Mouse (Mus musculus): ENCODE results near the gene Gm13285.
"Not testable (repeated sequence)": the region's sequence is repeated elsewhere in the genome, so short reads cannot be mapped to it uniquely, and the experiment has no call there.

Gm13285 gene

GRCm38 (mm10) chr4:88793936-88794675 is 5.4 kb upstream of the Gm13285 start, which contains the start of gene Gm13275:
Gm13275 (plus strand) TSS chr4:88794487.
- not testable (repeated sequence) for DNase-seq (ENCODE audit: low read depth, low spot score)

DNA sequence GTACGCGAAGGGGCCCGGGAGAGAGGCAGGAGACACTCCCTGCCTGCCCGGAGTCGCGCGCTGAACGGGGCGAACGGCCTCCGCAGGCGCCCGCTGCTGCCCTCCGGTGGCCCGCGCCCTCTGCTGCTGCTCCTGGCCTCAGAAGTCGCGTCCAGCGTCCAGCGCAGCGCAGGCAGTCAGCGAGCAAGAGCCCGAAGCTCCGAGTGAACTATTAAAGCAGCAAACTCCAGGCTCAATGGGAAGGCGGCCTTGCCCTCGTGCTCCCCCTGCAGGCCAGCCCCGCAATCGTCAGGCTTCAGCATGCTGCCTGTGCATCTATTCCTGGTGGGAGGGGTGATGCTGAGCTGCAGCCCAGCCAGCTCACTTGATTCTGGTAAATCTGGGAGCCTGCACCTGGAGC is 2.4 kb upstream of the Gm13285 start, which contains the start of gene Gm13279:
Gene Gm13279 (plus strand): TSS at position 301 of the 400 bp plus-strand sequence.
- not testable (repeated sequence) for DNase-seq (ENCODE audit: low read depth, low spot score)

DNA sequence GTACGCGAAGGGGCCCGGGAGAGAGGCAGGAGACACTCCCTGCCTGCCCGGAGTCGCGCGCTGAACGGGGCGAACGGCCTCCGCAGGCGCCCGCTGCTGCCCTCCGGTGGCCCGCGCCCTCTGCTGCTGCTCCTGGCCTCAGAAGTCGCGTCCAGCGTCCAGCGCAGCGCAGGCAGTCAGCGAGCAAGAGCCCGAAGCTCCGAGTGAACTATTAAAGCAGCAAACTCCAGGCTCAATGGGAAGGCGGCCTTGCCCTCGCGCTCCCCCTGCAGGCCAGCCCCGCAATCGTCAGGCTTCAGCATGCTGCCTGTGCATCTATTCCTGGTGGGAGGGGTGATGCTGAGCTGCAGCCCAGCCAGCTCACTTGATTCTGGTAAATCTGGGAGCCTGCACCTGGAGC is 3.5 kb downstream of the Gm13285 start, which contains the start of gene Gm13287:
Gene Gm13287 (plus strand): TSS at position 301 of the 400 bp plus-strand sequence.
- DNase-seq (ENCODE audit: low read depth, low spot score) = not testable (repeated sequence)

- not testable (repeated sequence) for DNase-seq (ENCODE audit: low read depth, low spot score)
Observed at GRCm38 (mm10) chr4:88805231-88805630, 5.8 kb downstream of the Gm13285 start, which contains the start of gene Gm13288. Gm13288 (plus strand) TSS chr4:88805531.

DNA sequence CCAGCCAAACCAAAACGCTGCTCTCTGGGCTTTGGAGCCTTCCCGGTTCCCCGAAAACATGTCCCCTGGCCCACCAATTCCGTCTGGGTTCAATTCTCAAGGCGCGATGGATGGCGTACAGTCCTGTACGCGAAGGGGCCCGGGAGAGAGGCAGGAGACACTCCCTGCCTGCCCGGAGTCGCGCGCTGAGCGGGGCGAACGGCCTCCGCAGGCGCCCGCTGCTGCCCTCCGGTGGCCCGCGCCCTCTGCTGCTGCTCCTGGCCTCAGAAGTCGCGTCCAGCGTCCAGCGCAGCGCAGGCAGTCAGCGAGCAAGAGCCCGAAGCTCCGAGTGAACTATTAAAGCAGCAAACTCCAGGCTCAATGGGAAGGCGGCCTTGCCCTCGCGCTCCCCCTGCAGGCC is 6.3 kb downstream of the Gm13285 start:
- not testable (repeated sequence) for DNase-seq (ENCODE audit: low read depth, low spot score)

DNA sequence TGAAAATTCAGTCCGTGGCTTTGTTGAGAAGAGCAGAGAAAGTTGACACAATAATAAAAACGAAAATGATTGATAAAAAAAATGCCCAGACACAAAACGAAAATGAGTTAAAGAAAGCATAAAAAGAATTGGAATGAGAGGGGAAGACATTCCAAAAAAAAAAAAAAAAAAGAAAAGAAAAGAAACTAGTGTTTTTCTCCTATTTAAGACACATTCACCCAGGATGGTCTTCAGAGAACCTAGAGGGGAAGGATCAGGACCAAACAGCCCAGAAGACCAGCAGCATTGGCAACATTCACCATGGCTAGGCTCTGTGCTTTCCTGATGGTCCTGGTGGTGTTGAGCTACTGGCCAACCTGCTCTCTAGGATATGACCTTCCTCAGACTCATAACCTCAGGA is 16.5 kb downstream of the Gm13285 start, which contains the start of gene Ifna7:
Gene Ifna7 (plus strand): TSS at position 301 of the 400 bp plus-strand sequence.
- DNase-seq (ENCODE audit: low read depth, low spot score) = no peak

DNA sequence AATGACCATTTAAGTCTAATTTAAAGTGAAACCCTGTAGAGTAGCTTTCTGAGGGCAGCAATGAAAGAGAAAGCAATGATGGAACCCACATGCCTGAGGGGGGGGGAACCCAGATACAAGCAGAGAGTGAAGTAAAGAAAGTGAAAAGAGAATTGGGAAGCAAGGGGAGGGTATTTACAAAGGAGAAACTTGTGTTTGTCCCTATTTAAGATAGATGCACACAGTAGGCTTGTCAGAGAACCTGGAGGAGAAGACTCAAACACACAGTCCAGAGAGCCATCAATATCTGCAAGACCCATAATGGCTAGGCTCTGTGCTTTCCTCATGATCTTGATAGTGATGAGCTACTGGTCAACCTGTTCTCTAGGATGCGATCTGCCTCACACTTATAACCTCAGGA is 20.2 kb downstream of the Gm13285 start, which contains the start of gene Ifna11:
Gene Ifna11 (plus strand): TSS at position 301 of the 400 bp plus-strand sequence.
- no peak for DNase-seq (ENCODE audit: low read depth, low spot score)

DNA sequence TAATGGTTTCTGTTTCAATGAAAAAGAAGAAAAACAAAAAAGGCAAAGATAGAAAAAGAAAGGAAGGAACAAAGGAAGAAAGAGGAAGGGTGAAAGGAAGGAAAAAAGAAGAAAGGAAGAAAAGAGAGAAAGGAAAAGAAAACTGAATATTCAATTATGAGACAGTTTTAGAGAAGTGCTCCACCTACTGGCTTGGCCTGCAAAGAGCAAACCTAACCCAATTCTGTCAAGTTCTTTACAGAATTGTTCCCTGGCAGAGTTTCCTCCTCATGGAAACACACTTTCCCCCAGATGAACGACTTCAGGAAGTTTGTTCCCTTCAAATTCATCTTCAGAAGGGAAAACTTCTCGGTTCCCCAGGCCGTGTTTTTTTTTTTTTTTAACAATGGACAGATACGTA is 23.5 kb downstream of the Gm13285 start:
- peak; percentile 4 for DNase-seq (ENCODE audit: low read depth, low spot score)

- not testable (repeated sequence) for DNase-seq (ENCODE audit: low read depth, low spot score)
Observed at GRCm38 (mm10) chr4:88827116-88827515, 27.7 kb downstream of the Gm13285 start, which contains the start of gene Ifna6. Ifna6 (plus strand) TSS chr4:88827416.

DNA sequence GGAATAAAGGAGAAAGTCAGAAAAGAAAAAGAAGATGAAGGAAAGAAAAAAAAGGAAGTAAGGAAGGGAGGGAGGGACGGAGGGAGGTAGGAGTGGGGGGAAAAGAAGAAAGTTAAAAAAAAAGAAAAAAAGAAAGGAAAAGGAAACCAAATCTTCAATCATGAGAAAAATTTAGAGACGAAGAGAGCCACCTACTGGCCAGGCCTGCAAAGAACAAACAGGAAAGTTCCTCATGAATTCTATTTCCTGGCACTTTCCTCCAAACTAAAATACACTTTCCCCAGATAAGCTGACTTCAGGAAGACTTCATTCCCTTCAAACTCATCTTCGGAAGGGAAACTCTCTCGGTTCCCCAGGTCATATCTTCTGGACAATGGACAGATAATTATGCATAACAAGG is 31.1 kb downstream of the Gm13285 start:
- peak; percentile 16 for DNase-seq (ENCODE audit: low read depth, low spot score)

DNA sequence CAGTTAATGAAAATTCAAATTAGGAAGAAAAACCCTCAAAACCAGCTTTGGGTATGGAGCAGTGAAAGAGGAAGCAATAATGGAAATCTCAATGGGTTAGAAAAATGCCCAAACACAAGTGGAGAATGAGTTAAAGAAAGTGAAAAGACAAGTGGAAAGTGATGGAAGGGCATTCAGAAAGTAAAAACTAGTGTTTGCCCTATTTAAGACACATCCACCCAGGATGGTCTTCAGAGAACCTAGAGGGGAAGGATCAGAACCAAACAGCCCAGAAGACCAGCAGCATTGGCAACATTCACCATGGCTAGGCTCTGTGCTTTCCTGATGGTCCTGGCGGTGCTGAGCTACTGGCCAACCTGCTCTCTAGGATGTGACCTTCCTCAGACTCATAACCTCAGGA is 35.8 kb downstream of the Gm13285 start, which contains the start of gene Ifna5:
Gene Ifna5 (plus strand): TSS at position 301 of the 400 bp plus-strand sequence.
- not testable (repeated sequence) for DNase-seq (ENCODE audit: low read depth, low spot score)

- DNase-seq (ENCODE audit: low read depth, low spot score) = no peak
Observed at GRCm38 (mm10) chr4:88838828-88839227, 39.4 kb downstream of the Gm13285 start.

GRCm38 (mm10) chr4:88840058-88840457 is 40.6 kb downstream of the Gm13285 start:
- DNase-seq (ENCODE audit: low read depth, low spot score) = no peak

- no peak for DNase-seq (ENCODE audit: low read depth, low spot score)
Observed at GRCm38 (mm10) chr4:88841438-88841911, 42.0 kb downstream of the Gm13285 start, which contains the start of gene Ifna4. Ifna4 (plus strand) TSS chr4:88841861.

GRCm38 (mm10) chr4:88845334-88845733 is 45.9 kb downstream of the Gm13285 start:
- DNase-seq (ENCODE audit: low read depth, low spot score) = no peak

DNA sequence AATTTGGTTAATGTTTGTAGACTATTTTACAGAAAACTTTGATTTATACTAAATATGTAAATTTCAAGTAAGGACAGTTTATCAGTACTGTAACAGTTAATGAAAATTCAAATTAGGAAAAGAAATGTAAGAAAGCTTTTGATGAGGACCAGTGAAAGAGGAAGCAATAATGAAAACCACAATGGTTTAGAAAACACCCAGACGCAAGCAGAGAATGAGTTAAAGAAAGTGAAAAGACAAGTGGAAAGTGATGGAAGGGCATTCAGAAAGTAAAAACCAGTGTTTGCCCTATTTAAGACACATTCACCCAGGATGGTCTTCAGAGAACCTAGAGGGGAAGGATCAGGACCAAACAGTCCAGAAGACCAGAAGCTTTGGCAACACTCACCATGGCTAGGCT is 50.2 kb downstream of the Gm13285 start, which contains the start of gene Ifna1:
Gene Ifna1 (plus strand): TSS at position 390 of the 400 bp plus-strand sequence.
- no peak for DNase-seq (ENCODE audit: low read depth, low spot score)
